Mouse (Mus musculus): Measurements from ENCODE around the gene Atxn7l1.

The Atxn7l1 gene

GRCm38 (mm10) chr12:33272441-33272840 lies 124.9 kb downstream of the Atxn7l1 start:
- DNase-seq (ENCODE audit: low read depth, low spot score) = no peak

DNA sequence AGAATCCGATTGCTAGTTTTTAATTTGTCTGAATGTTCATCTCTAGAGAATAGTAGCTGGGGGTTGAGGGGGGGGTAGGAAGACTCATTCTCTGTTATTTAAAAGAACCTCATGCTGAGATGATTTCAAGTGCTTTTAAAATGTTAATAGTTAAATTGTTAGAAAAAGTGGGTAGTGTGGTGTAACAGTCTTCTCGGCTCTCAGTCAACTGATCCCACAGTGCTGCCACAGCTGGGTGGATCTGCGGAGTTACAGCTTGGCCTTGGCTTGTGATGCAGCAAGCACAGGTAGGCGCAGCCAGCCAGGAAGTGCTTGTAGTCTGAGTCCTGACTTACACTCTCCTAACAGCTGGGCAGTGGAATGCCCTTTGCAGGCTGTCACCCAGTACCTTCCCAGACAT lies 125.7 kb downstream of the Atxn7l1 start:
- DNase-seq (ENCODE audit: low read depth, low spot score) = no peak

DNA sequence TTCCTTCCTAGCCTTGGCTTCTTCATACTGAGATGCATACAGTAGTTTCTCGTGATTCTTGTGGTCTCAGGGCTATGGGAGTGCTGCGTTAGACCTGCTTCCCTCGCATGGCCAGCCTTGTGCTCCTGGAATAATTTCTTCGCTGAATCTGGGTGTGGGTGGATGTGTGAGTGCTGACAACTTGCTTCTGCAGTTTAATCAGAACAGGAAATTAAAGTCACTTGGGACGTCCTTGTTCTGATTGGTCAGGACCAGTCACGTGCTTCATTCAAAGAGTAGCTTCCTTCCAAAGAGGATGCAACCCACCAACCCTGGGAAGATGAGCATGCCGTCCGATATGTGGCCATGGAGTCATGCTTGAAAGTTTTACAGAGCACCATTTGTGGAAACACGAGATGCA lies 126.2 kb downstream of the Atxn7l1 start:
- no peak for DNase-seq (ENCODE audit: low read depth, low spot score)

DNA sequence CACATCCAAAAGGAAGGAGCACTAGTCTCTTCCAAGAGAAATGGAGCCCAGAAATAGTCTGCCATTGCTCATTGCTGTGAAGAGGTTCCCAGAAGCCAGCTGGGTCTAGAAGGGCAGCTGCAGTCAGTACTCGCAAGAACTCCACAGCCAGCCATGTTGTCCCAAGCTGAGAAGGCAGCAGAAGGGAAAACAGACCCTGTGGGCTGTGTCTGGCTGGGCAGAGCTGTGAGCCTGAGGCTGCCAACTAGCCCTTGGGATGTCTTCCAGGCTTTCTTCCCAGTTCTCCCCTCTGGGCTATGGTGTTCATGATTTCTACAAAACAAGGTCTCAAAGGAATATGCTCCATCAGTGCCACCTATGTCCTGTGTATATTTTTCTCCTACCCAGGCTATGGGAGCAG lies 128.5 kb downstream of the Atxn7l1 start:
- DNase-seq (ENCODE audit: low read depth, low spot score) = no peak

- DNase-seq (ENCODE audit: low read depth, low spot score) = no peak
Observed at GRCm38 (mm10) chr12:33277427-33277826, 129.9 kb downstream of the Atxn7l1 start.

GRCm38 (mm10) chr12:33279159-33279558 lies 131.7 kb downstream of the Atxn7l1 start:
- no peak for DNase-seq (ENCODE audit: low read depth, low spot score)

- DNase-seq (ENCODE audit: low read depth, low spot score) = peak; percentile 72
Observed at GRCm38 (mm10) chr12:33280805-33281204, 133.3 kb downstream of the Atxn7l1 start.

DNA sequence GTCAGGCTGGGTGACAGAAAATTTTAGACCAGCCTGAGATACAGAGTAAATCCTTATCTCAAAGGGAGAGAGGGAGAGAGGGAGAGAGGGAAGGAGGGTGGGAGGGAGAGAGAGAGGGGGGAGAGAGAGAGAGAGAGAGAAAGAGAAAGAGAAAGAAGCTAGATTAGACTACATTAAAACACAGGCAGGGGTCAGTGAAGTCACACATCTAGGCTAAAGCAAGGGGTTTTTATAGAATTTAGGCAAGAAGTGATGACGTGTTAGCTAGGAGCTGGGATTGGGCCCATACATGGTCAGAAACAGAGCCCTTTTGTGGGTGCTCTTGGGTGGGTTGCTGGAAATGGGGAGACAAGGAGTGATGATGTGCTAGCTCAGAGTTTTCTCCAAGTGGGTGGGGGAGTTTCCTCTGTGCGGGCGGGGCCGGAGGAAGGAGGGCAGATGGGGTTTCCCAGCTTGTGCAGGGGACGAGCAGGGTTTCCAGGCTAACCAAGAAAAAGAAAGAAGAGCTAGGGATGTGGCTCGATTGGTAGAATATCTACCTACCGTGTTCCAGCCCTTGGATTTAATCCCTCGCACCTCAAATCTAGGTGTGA lies 136.9 kb downstream of the Atxn7l1 start:
- DNase-seq (ENCODE audit: low read depth, low spot score) = no peak

DNA sequence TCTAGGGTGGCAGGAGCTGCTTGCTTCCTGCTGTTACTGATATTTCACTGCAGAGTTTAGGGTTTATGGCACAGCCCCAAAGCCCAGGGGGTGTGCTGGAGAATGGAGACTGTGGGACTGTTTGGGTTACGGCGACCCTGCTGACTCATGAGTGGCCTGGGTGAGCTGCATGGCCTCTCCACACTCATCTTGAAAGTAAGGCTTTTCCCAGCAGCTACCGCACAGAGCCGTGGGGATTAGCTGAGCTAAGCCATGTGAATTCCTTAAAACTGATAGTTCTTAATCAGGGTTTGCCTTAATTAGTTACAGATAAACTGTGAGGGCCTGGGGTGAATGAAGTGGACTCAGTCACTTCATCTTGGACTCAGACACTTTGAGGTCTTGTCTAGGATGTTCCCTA lies 137.9 kb downstream of the Atxn7l1 start:
- no peak for DNase-seq (ENCODE audit: low read depth, low spot score)

DNA sequence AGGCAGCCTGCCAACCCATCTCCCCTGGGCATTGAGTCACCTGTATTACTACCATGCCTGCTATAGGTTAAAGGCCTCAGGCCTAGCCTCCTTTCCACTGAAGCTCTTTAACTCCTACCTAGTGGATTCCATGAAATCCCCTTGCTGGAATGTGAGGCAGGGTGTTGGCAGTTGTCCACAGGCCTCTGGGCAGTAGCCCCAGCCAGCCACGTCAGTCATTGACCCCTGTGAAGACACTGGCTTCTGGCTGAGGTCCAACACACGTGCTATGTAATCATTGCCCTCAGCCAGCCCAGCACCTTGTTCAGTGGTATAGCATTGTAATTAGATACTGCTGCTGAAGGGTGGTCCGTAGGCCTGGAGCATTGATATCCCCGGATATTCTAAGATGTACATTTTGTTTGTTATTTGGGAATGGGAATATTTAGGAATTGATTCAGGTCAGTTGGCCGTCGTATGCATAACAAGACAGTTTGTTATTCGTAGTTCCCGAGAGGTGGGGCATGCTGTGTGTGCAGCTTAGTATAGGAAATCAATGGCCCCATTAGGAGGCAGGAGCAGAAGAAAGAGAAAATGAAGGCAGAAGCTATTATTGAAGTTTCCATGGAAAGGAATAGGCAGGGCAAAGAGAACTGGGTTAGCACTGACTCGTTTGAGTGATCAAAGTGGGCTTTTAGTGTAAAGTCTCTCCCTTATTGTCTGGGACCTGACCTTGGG lies 138.6 kb downstream of the Atxn7l1 start:
- no peak for DNase-seq (ENCODE audit: low read depth, low spot score)

GRCm38 (mm10) chr12:33287686-33288085 lies 140.2 kb downstream of the Atxn7l1 start:
- DNase-seq (ENCODE audit: low read depth, low spot score) = no peak

- no peak for DNase-seq (ENCODE audit: low read depth, low spot score)
Observed at GRCm38 (mm10) chr12:33288746-33289145, 141.3 kb downstream of the Atxn7l1 start.

- DNase-seq (ENCODE audit: low read depth, low spot score) = peak; percentile 83
Observed at GRCm38 (mm10) chr12:33302070-33302469, 154.6 kb downstream of the Atxn7l1 start.

DNA sequence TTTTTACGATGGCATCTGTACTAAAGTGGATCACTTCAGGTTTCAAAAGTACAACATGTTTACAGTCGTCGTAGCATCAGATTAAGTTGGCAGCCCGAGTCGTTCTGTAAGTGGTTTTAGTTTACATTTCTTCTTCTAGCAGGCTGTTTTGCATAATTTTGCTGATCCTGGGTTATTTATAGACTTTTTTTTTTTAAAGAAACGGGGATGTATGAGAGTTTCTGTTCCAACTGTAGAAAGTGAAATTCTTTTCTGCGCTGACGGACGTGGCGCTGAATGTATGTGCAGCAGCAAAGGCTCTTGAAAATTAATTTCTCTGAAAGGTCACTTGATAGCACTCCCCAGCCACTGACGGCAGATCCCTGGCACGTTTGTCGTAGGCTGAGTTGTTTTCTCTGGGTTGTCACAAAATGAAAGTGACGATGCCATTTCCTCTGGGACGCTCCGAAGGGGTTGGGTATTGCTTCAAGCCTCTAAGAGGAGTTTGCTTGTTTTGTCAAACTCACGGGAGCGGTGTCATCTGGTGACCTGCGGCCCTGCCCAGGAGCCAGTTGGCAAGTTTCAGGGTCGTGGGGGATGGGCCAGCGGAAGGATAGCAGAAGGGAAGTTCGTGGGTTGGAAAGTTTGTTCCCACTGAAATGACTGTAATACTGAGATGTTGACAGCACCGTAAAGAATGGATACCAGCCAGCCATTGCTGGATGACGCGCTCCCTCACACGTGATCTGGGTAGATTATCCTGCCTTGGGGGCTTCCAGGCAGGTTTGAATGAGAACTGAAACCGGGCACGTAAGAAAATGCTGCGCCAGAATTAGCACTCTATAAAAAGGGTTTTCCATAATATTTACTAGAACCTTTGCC lies 155.3 kb downstream of the Atxn7l1 start:
- peak; percentile 83 for DNase-seq (ENCODE audit: low read depth, low spot score)

- DNase-seq (ENCODE audit: low read depth, low spot score) = no peak
Observed at GRCm38 (mm10) chr12:33303384-33303770, 155.9 kb downstream of the Atxn7l1 start.

DNA sequence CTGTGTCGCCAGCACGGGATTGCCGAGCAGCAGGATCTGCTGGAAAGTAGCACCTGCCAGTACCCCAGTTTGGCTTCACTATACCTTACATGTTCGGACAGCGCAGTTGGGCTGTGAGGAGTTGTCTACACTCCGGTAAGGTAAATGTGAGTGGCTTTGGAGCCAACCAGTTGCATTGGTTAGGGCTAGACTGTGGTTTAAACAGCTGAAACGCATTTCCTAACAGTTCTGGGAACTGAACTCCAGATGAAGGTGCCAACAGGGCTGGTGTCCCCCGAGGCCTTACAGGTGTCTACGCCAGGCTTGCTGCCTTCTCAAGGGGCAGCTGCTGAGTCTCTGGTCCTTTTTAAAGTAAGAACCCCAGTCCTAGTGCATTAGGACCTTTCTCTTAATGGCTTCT lies 157.6 kb downstream of the Atxn7l1 start:
- DNase-seq (ENCODE audit: low read depth, low spot score) = no peak

GRCm38 (mm10) chr12:33306476-33306875 lies 159.0 kb downstream of the Atxn7l1 start:
- DNase-seq (ENCODE audit: low read depth, low spot score) = no peak

- no peak for DNase-seq (ENCODE audit: low read depth, low spot score)
Observed at GRCm38 (mm10) chr12:33308668-33309067, 161.2 kb downstream of the Atxn7l1 start.

DNA sequence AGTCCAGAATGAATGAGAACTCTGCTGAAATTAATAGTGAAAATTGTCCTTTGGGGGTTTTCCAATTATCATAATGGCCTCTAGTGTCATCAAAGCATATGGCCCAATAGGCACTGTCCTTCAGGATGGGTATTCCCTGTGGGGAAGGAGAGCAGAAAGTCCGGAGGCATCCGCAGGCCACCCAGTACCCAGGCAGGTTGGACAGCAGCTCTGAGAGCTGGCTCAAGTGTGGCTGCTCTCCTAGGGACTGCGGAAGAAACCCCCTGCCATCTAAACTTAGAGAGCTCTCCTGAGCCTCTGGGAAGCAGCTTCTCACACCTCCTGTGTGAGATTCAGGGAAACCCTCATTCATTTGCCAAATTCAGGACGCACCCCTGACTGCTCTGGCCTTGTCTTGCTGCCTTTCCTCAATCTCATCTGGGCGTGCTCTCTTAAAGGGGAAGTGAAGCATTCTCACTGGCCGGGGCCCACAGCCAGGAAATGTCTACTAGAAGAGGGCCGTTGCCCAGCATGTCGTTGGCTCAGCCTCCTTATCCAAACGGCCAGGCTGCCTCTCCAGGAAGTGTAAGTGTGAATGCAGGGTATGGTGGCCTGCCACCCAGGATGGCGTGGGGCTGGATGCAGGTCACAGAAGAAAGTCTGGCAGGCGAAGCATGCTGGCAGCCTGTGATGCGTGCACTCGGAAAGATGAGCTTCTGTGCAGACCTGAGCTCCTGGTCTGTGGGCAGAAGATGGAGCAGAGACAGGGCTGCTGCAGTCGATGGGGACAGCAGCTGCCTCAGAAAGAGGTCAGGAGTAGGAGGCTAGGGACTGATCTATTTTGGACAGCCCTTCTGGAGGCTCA lies 166.6 kb downstream of the Atxn7l1 start:
- DNase-seq (ENCODE audit: low read depth, low spot score) = peak; percentile 90

DNA sequence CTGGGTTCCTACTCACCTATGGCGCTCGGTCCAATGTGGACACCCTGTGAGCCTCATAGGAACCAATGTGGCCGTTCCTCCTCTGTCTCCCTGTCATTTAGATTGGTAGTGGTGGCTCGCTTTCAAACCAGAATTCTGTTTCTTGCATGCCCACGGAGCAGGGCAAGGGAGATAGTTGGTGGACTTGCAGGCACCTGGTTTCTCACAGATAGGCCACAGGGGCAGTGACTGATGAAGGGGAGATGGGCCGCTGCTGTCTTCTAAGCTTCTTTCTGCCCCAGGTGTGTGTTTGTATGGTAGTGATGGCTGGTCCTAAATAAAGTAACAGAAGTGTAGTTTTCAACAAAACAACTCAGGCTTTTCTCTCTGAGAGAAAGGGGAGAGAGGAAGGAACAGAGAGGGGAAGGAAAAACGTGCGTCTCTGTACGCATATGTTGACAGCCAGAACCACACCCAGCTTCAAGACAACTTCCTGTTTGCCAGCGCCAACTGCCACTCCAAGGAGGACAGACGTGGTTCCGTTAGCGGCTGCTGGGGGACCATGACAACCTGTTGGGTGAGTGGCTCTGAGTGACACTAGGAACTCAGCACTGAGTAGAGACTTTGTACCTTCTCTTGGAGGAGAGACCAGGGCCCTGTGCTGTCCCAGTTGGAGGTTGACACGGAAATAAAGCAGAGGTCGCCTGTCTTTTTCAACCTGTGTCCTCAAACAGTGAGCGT lies 167.6 kb downstream of the Atxn7l1 start:
- DNase-seq (ENCODE audit: low read depth, low spot score) = peak; percentile 83

DNA sequence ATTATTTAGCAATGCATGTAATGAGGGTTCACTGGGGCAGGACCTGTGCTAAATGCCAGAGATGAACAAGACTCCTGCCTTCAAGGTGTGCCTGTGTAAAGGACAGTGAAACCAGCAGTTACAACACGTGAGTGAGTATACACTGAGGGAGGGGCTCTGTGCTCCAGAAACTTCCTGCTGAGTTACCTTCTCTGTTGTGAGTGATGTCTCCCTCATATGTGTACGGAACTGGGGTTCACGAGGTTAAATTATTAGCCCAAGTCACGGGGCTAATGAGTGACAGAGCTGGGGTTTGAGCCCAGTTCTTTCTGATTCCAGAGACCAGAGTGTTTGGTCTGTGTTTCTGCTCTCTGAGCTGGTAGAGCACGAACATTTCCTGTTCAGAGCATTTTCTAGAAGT lies 168.3 kb downstream of the Atxn7l1 start:
- peak; percentile 59 for DNase-seq (ENCODE audit: low read depth, low spot score)
